Comparison of ENCODE assay signal across 8 mouse cellular contexts in genomic region chr6:145120787-145121589, GRCm38 (mm10). TPM values are rescaled to one million over a fixed set of nuclear protein-coding genes. Genes with fewer than 3 reads are reported as not detected.
DNase-seq lines count a peak whose midpoint lies in the region.

No protein-coding gene starts in this region.

- intact Hi-C loops in heart, postnatal 25 days (cut with DNase I), result no loop called here
- intact Hi-C loops in left cerebral cortex, postnatal 14 days (cut with DNase I), result no loop called here
- intact Hi-C loops in gastrocnemius, postnatal 36 days (cut with DNase I), result no loop called here

- DNase-seq in heart, adult 11 months, result peak; percentile 94
- DNase-seq in heart, postnatal 25 days (ENCODE audit: low spot score), result no peak
- DNase-seq in CD4-positive helper T cell, adult 2 months (ENCODE audit: low read depth, low spot score), result peak; percentile 81
- peak; percentile 66 for DNase-seq in c-Kit-positive CD71-positive TER-119-positive erythroid progenitor cells, embryonic 14.5 days (ENCODE audit: low spot score)
- peak; percentile 29 to 37 for DNase-seq in left cerebral cortex, postnatal 14 days (ENCODE audit: low spot score in 2 of 2)
- DNase-seq in telencephalon, adult 2 months (ENCODE audit: low read depth, low spot score), result peak; percentile 23
- no peak for DNase-seq in gastrocnemius, postnatal 36 days
- DNase-seq in cerebellum, adult 8-10 months, result no peak

RNA-seq across cellular contexts. Expression of gene Lrmp, which starts 5.5 kb away (rescaled TPM):
- total RNA-seq in heart, postnatal 25 days (2021), result 1 to 10 TPM; 2.0 to 2.7 TPM
- 1 to 10 TPM; 2.0 to 3.1 TPM for total RNA-seq in left cerebral cortex, postnatal 14 days (2021)
- 1 to 10 TPM in 1 of 2 experiments, under 1 TPM in 1; 0.49 to 1.5 TPM for total RNA-seq in gastrocnemius, postnatal 36 days (2021)

RNA-seq across cellular contexts. Expression of gene Bcat1, which starts 45.0 kb away (rescaled TPM):
- 1 to 10 TPM; 1.5 to 1.6 TPM for total RNA-seq in heart, postnatal 25 days (2021)
- total RNA-seq in left cerebral cortex, postnatal 14 days (2021), result 10 to 100 TPM; 67.3 to 67.4 TPM
- 1 to 10 TPM; 1.1 to 2.9 TPM for total RNA-seq in gastrocnemius, postnatal 36 days (2021)

Comparison
In these comparisons a context has a peak if more than half of its experiments do, and no peak if none do; other contexts are left out.
1. DNase-seq: peak in heart, adult 11 months (single experiment), CD4-positive helper T cell, adult 2 months (single experiment), c-Kit-positive CD71-positive TER-119-positive erythroid progenitor cells, embryonic 14.5 days (single experiment), left cerebral cortex, postnatal 14 days (2 of 2) and telencephalon, adult 2 months (single experiment); none in heart, postnatal 25 days (single experiment), gastrocnemius, postnatal 36 days (0 of 2) and cerebellum, adult 8-10 months (single experiment).
2. RNA of gene Bcat1, which starts 45.0 kb away (total RNA-seq): 67.3 to 67.4 TPM in left cerebral cortex, postnatal 14 days; 1.1 to 2.9 TPM in gastrocnemius, postnatal 36 days and 1.5 to 1.6 TPM in heart, postnatal 25 days; every median in the first group is over 10 times any median in the second.